Mouse (Mus musculus): ENCODE results near the gene Peli3. TPM values are rescaled to one million over a fixed set of nuclear protein-coding genes. Genes with fewer than 3 reads are reported as not detected.

The Peli3 gene
- polyA plus RNA-seq, 1 experiment = 0.10 TPM

DNA sequence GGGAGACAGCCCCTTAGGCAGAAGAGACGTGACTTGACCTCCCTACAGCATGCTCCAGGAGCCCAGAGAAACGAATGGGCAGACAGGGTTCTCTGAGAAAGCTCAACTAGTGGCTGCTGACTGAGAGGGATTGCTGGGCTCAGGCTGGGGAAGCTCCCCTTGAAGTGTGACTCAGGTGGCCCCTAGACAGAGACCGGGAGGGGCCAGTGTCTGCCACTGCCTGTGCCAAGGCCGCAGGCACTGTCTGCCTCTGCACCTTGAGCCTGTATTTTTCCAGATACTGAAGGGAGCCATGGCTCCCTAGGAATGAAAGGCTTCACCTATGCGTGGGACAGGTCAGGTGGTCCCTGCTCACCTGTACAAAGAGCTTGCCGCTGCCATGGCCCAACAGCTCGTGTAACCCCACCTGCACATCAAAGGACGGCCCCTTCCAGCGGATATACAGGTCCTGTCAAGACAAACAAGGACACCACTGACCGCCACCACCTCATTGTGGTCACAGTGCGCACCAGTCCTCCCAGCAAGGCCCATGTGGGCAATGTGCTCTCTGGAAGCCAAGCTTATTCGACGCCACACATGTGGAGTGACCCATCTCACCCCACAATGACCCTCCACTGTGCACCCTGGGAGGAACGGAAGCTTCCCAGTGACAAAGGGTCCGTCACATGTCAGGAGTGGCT, 26.9 kb downstream of the Peli3 start:
- H3K36me3 ChIP-seq (replicated peaks; ENCODE audit: low read length) = peaks cover 100% of the 10 kb centered on the region
- no peak overlapping the region for H3K4me3 ChIP-seq (replicated peaks)
- H3K9me3 ChIP-seq = no peaks in the 10 kb centered on the region
- TF ChIP-seq GATA1 (IDR thresholded peaks at IDR 0.05; ENCODE audit: borderline replicate concordance, low read length) (no peak), FLI1 (IDR thresholded peaks at IDR 0.05; ENCODE audit: low read length) (no peak)
- no peaks in the 10 kb centered on the region for H3K27me3 ChIP-seq (replicated peaks)
- no peaks in the 10 kb centered on the region for H3K4me1 ChIP-seq

GRCm38 (mm10) chr19:4909376-4909775, 33.6 kb downstream of the Peli3 start:
- H3K36me3 ChIP-seq (replicated peaks; ENCODE audit: low read length) = peaks cover 79% of the 10 kb centered on the region
- H3K4me1 ChIP-seq = peaks cover 12% of the 10 kb centered on the region
- no peak overlapping the region for H3K4me3 ChIP-seq (replicated peaks)
- TF ChIP-seq FLI1 (IDR thresholded peaks at IDR 0.05; ENCODE audit: low read length) = no peak
- no peak for TF ChIP-seq GATA1 (IDR thresholded peaks at IDR 0.05; ENCODE audit: borderline replicate concordance, low read length)
- no peaks in the 10 kb centered on the region for H3K9me3 ChIP-seq
- H3K27me3 ChIP-seq (replicated peaks) = no peaks in the 10 kb centered on the region

GRCm38 (mm10) chr19:4908107-4908506, 34.8 kb downstream of the Peli3 start:
- no peak for TF ChIP-seq GATA1 (IDR thresholded peaks at IDR 0.05; ENCODE audit: borderline replicate concordance, low read length)
- TF ChIP-seq FLI1 (IDR thresholded peaks at IDR 0.05; ENCODE audit: low read length) = no peak
- Histone ChIP-seq H3K9me3 (no peaks in the 10 kb centered on the region), H3K36me3 (replicated peaks; ENCODE audit: low read length) (peaks cover 66% of the 10 kb centered on the region), H3K27me3 (replicated peaks) (peaks cover 5% of the 10 kb centered on the region), H3K4me3 (replicated peaks) (no peak overlapping the region), H3K4me1 (peaks cover 12% of the 10 kb centered on the region)

- TF ChIP-seq FLI1 (IDR thresholded peaks at IDR 0.05; ENCODE audit: low read length) (no peak), GATA1 (IDR thresholded peaks at IDR 0.05; ENCODE audit: borderline replicate concordance, low read length) (no peak)
These were observed 36.7 kb downstream of the Peli3 start, which contains the start of gene Bbs1 for GRCm38 (mm10) chr19:4905979-4906794. TSS of gene Bbs1 (minus strand) at chr19:4906628.

GRCm38 (mm10) chr19:4899888-4900287, 43.0 kb downstream of the Peli3 start:
- peaks cover 3% of the 10 kb centered on the region; the same call in 1 of the 2 replicates for H3K4me1 ChIP-seq
- peaks cover 32% of the 10 kb centered on the region for H3K27me3 ChIP-seq (replicated peaks)
- H3K9me3 ChIP-seq = no peaks in the 10 kb centered on the region
- no peak for TF ChIP-seq GATA1 (IDR thresholded peaks at IDR 0.05; ENCODE audit: borderline replicate concordance, low read length)
- no peak for TF ChIP-seq FLI1 (IDR thresholded peaks at IDR 0.05; ENCODE audit: low read length)
- no peaks in the 10 kb centered on the region for H3K36me3 ChIP-seq (replicated peaks; ENCODE audit: low read length)
- H3K4me3 ChIP-seq (replicated peaks) = no peak overlapping the region

More at GRCm38 (mm10) chr19:4905979-4906794, 36.7 kb downstream of the Peli3 start, which contains the start of gene Bbs1:
- Histone ChIP-seq H3K36me3 (replicated peaks; ENCODE audit: low read length) (peaks cover 47% of the 10 kb centered on the region), H3K4me3 (replicated peaks) (peak within 1 kb of the TSS; percentile 88), H3K4me1 (peaks cover 12% of the 10 kb centered on the region), H3K9me3 (no peaks in the 10 kb centered on the region), H3K27me3 (replicated peaks) (peaks cover 13% of the 10 kb centered on the region)

DNA sequence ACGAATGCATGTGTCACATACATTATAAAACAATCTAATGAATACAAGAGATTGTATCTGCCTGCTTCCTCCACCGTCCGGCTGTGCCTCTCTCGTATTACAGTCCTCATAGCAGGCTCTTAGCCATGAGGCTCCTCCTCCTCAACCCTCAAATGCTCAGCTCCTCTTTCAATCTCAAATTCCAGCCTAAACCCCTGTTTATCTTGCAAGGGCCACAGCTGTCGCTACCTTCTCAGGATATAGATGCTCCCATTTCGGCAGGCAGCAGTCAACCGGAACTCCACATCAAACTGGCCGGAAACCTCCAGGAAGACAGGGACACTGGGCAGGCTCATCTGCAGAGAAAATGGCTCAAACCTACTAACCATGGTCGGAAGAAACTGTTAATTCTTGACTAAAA, 44.0 kb downstream of the Peli3 start:
- Histone ChIP-seq H3K4me3 (replicated peaks) (no peak overlapping the region), H3K4me1 (peaks cover 3% of the 10 kb centered on the region; the same call in 1 of the 2 replicates), H3K36me3 (replicated peaks; ENCODE audit: low read length) (no peaks in the 10 kb centered on the region), H3K9me3 (no peaks in the 10 kb centered on the region), H3K27me3 (replicated peaks) (peaks cover 38% of the 10 kb centered on the region)
- TF ChIP-seq FLI1 (IDR thresholded peaks at IDR 0.05; ENCODE audit: low read length) (no peak), GATA1 (IDR thresholded peaks at IDR 0.05; ENCODE audit: borderline replicate concordance, low read length) (no peak)

DNA sequence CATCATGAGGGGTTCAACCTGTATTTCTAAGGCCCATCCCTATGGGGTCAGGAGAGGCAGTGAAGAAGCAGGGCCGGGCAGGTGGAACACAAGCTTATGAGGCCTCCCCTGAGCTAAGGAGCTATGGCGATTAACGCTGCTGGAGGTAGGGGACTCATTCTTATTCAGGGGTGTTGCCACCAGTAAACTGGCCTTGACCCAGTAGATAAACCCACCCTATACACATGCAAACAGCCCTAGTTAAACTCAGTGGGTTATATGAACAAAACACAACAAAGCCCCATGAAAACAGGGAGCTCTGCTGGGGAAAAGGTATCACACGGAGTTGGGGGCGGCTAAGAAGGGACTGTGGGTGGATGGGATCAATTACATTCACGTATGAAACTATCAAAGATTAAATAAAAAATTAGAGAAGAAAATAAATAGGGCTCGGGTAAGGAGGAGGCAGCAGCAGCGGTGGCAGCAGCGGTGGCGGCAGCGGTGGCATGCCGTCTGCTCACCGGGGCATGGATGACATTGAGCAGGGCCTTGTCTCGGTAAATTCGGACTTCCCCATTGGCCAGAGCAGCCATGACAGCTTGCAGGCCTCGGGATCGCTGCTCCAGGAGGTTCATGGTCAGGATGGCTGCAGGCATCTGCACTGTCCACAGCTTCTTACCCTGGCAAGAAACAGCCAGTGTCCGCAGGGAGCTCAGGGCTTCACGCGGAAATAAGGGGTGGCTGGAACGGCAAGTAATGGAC, 46.0 kb downstream of the Peli3 start:
- Histone ChIP-seq H3K36me3 (replicated peaks; ENCODE audit: low read length) (no peaks in the 10 kb centered on the region), H3K27me3 (replicated peaks) (peaks cover 38% of the 10 kb centered on the region), H3K4me1 (peaks cover 14% of the 10 kb centered on the region), H3K4me3 (replicated peaks) (no peak overlapping the region), H3K9me3 (no peaks in the 10 kb centered on the region)
- TF ChIP-seq FLI1 (IDR thresholded peaks at IDR 0.05; ENCODE audit: low read length) (no peak), GATA1 (IDR thresholded peaks at IDR 0.05; ENCODE audit: borderline replicate concordance, low read length) (no peak)

GRCm38 (mm10) chr19:4891798-4892197, 51.1 kb downstream of the Peli3 start:
- H3K36me3 ChIP-seq (replicated peaks; ENCODE audit: low read length) = no peaks in the 10 kb centered on the region

GRCm38 (mm10) chr19:4889791-4890190, 53.1 kb downstream of the Peli3 start:
- no peak for TF ChIP-seq FLI1 (IDR thresholded peaks at IDR 0.05; ENCODE audit: low read length)
- TF ChIP-seq GATA1 (IDR thresholded peaks at IDR 0.05; ENCODE audit: borderline replicate concordance, low read length) = no peak
- Histone ChIP-seq H3K36me3 (replicated peaks; ENCODE audit: low read length) (peaks cover 4% of the 10 kb centered on the region), H3K4me3 (replicated peaks) (no peak overlapping the region), H3K4me1 (peaks cover 18% of the 10 kb centered on the region), H3K9me3 (no peaks in the 10 kb centered on the region), H3K27me3 (replicated peaks) (peaks cover 48% of the 10 kb centered on the region)

More at GRCm38 (mm10) chr19:4891798-4892197, 51.1 kb downstream of the Peli3 start:
- TF ChIP-seq FLI1 (IDR thresholded peaks at IDR 0.05; ENCODE audit: low read length) (no peak), GATA1 (IDR thresholded peaks at IDR 0.05; ENCODE audit: borderline replicate concordance, low read length) (no peak)
- H3K4me3 ChIP-seq (replicated peaks) = no peak overlapping the region
- H3K27me3 ChIP-seq (replicated peaks) = peaks cover 57% of the 10 kb centered on the region
- H3K9me3 ChIP-seq = no peaks in the 10 kb centered on the region
- H3K4me1 ChIP-seq = peaks cover 18% of the 10 kb centered on the region
